Mouse (Mus musculus) liver, postnatal 0 days (tissue): ENCODE results near the gene Hist1h2bf. TPM values are rescaled to one million over a fixed set of nuclear protein-coding genes. Genes with fewer than 3 reads are reported as not detected.
A peak's percentile ranks its signal among the peaks of the same experiment; 100 is the strongest.

Experiments used
- ATAC-seq: fragments of 200-750 bp; cut with Nextera tagmentation; 2 replicates; pipeline ENCODE4 v1.8.0; 2017; ENCODE audit warnings: mild to moderate bottlenecking, moderate library complexity
- DNase-seq: peaks from one replicate; pipeline ENCODE4 v3.0.0-alpha.2; 2016
- H3K27ac ChIP-seq: fragments of 300-500 bp; sonication (generic); 2 replicates; pipeline ENCODE4 v1.5.1; 2014; ENCODE audit warnings: antibody characterized with exemption, moderate library complexity, mild to moderate bottlenecking, low read depth
- H3K27me3 ChIP-seq: fragments of 300-500 bp; sonication (generic); 2 replicates; pipeline ENCODE4 v1.6.1; 2014; ENCODE audit warnings: low read length, control low read depth, mixed read lengths; ENCODE audit not compliant: insufficient read depth
- H3K36me3 ChIP-seq: fragments of 300-500 bp; sonication (generic); replicated peaks from 2 replicates; pipeline ENCODE4 v1.6.1; 2014; ENCODE audit warnings: mild to moderate bottlenecking, control low read depth, low read length, moderate library complexity, mixed read lengths; ENCODE audit not compliant: insufficient read depth
- H3K4me1 ChIP-seq: fragments of 300-500 bp; sonication (generic); 2 replicates; pipeline ENCODE4 v1.6.1; 2014; ENCODE audit warnings: antibody characterized with exemption, mild to moderate bottlenecking, control low read depth; ENCODE audit not compliant: insufficient read depth
- H3K4me2 ChIP-seq: fragments of 300-500 bp; sonication (generic); 2 replicates; pipeline ENCODE4 v1.6.1; 2014; ENCODE audit warnings: low read depth, mild to moderate bottlenecking, low read length, moderate library complexity, mixed read lengths
- H3K4me3 ChIP-seq: fragments of 300-500 bp; sonication (generic); 2 replicates; pipeline ENCODE4 v1.5.1; 2014; ENCODE audit warnings: low read depth, low read length
- H3K9ac ChIP-seq: fragments of 300-500 bp; sonication (generic); replicated peaks from 2 replicates; pipeline ENCODE4 v1.6.1; 2014; ENCODE audit warnings: mild to moderate bottlenecking, moderate library complexity
- H3K9me3 ChIP-seq: fragments of 300-500 bp; sonication (generic); 2 replicates; pipeline ENCODE4 v1.6.1; 2016; ENCODE audit warnings: mild to moderate bottlenecking, control low read depth, low read length, mixed read lengths
- CTCF ChIP-seq: sonication (generic); IDR thresholded peaks from 2 replicates; pipeline ENCODE4 v1.5.1; 2016; ENCODE audit warnings: antibody characterized with exemption, low read depth
- EP300 ChIP-seq: IDR thresholded peaks from 2 replicates; pipeline ENCODE4 v1.6.1; 2016; ENCODE audit warnings: antibody characterized with exemption, low read depth, mild to moderate bottlenecking
- WGBS: fragments of 180-500 bp; shearing (Covaris S2); extraction: QIAGEN DNeasy Blood & Tissue Kit; methylation state at CpG from one replicate; pipeline ENCODE4 v1.1.7; 2014; ENCODE audit not compliant: insufficient replicate concordance; 5-methylcytosine and 5-hydroxymethylcytosine counted together
- polyA plus RNA-seq: library from polyadenylated mRNA; unstranded; fragments of >200 nt; fragmentation: Nextera tagmentation; extraction: Ambion mirVana; gene quantifications from 2 replicates; pipeline ENCODE4 v1.2.1, GENCODE M21; 2015

Hist1h2bf gene
- polyA plus RNA-seq, 1 experiment from 2014 or later: 5.8 TPM

DNA sequence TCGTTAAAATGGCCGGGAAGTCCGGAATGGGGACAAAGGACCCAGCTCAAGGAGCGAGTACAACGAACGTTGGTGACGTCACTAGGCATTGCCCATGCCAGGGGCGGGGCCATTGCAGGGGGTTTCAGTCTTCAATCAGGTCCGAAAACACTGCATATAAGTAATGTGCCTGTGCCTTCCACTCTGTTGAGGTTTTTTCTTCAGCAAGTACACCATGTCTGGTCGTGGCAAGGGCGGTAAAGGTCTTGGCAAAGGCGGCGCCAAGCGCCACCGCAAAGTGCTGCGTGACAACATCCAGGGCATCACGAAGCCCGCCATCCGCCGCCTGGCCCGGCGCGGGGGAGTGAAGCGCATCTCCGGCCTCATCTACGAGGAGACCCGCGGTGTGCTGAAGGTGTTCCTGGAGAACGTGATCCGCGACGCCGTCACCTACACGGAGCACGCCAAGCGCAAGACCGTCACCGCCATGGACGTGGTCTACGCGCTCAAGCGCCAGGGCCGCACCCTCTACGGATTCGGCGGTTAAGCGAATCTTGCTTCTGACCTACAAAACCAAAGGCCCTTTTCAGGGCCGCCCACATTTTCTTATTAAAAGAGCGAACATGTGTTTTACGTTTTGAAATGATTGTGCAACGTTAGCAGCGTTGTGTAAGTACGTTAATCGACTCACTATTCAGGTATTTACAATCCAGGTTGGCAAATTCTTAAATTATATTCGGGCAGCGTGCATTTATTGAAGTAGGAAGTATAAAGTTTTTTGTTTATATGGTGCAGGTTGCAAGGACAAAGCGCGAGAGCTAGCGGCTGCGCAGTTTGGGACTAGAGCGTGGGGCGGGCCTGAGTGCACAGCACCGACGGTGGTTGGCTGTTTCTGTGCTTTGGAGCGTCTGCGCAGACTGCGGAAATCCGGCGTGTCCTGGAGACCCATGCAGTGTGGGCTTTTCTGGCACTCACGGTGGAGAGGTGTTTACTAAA is 42.8 kb downstream of the Hist1h2bf start, which contains the start of gene Hist1h4h:
Gene Hist1h4h, plus strand, starts transcription at position 150 of the 975 bp plus-strand sequence.
- no peak for TF ChIP-seq CTCF
- TF ChIP-seq EP300: peak; percentile 92
- H3K9me3 ChIP-seq: no peaks in the 10 kb centered on the region
- H3K4me3 ChIP-seq: peak within 1 kb of the TSS; percentile 66
- peak within 1 kb of the TSS; percentile 99 for H3K27ac ChIP-seq
- H3K36me3 ChIP-seq: no peaks in the 10 kb centered on the region
- ATAC-seq (peak; percentile 60), DNase-seq (peak; percentile 95)
- WGBS: under 1% methylated on average over 54 of the region's 70 CpGs
- no peaks in the 10 kb centered on the region for H3K27me3 ChIP-seq
- H3K4me1 ChIP-seq: peaks cover 19% of the 10 kb centered on the region
- H3K4me2 ChIP-seq: peak within 1 kb of the TSS; percentile 80
- peak within 1 kb of the TSS; percentile 87 for H3K9ac ChIP-seq

DNA sequence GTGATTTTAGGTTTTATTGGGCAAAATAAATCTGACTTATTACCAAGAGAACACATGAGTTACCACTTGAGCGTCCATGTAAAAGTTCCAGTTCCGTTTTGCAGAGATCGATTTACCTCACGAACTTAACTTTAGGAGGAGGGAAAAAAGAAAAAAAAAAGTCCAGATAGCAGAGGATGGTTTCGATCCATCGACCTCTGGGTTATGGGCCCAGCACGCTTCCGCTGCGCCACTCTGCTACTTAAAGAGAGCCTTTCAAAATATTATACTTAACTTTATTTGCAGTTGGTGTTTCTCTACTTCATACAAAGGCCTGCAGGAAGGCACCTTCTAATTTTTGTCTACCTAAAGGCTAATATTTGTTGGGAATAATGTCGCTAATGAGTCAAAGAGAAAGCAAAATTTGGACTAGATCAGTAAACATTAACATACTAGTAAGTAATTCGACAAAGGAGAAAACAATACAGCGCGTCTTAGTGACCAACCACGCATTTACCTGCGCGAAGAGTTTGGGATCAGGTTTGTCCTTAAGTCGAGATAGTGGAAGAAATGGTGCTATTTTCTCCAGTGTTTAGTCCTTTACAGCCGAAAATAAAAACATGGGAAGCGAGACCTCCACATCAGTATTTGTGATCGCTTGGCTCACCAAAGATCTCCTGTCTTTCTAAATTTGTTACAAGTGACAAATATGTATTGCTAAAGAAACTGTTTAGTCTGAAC is 43.7 kb downstream of the Hist1h2bf start:
- DNase-seq: peak; percentile 74

GRCm38 (mm10) chr13:23529480-23530165 is 44.4 kb downstream of the Hist1h2bf start:
- ATAC-seq: no peak
- H3K4me2 ChIP-seq: peak overlapping the region; percentile 80
- no peaks in the 10 kb centered on the region for H3K9me3 ChIP-seq
- 28% methylated on average over 2 of the region's 2 CpGs for WGBS
- H3K36me3 ChIP-seq: no peaks in the 10 kb centered on the region
- H3K27me3 ChIP-seq: no peaks in the 10 kb centered on the region
- peaks cover 25% of the 10 kb centered on the region for H3K4me1 ChIP-seq
- H3K9ac ChIP-seq: peak overlapping the region; percentile 87
- TF ChIP-seq CTCF: no peak
- TF ChIP-seq EP300: no peak
- peak overlapping the region; percentile 99; the same call in 1 of the 2 replicates for H3K27ac ChIP-seq
- H3K4me3 ChIP-seq: peak overlapping the region; percentile 66
- no peak for DNase-seq

More for the DNA sequence above, 43.7 kb downstream of the Hist1h2bf start:
- H3K27ac ChIP-seq: peak overlapping the region; percentile 99
- no peaks in the 10 kb centered on the region for H3K9me3 ChIP-seq
- no peaks in the 10 kb centered on the region for H3K27me3 ChIP-seq
- TF ChIP-seq CTCF: no peak
- TF ChIP-seq EP300: no peak
- H3K4me3 ChIP-seq: peak overlapping the region; percentile 66
- peak overlapping the region; percentile 80 for H3K4me2 ChIP-seq
- no peaks in the 10 kb centered on the region for H3K36me3 ChIP-seq
- peaks cover 26% of the 10 kb centered on the region for H3K4me1 ChIP-seq
- ATAC-seq: no peak
- H3K9ac ChIP-seq: peak overlapping the region; percentile 87
- under 1% methylated on average over 20 of the region's 20 CpGs for WGBS

- no peak overlapping the region for H3K4me2 ChIP-seq
- ATAC-seq (no peak), DNase-seq (no peak)
- TF ChIP-seq EP300: no peak
- no peak for TF ChIP-seq CTCF
- H3K36me3 ChIP-seq: no peaks in the 10 kb centered on the region
- H3K9me3 ChIP-seq: no peaks in the 10 kb centered on the region
- 81% methylated on average over 5 of the region's 5 CpGs for WGBS
- no peak overlapping the region for H3K9ac ChIP-seq
- H3K27me3 ChIP-seq: no peaks in the 10 kb centered on the region
- no peak overlapping the region for H3K4me3 ChIP-seq
- H3K4me1 ChIP-seq: peaks cover 21% of the 10 kb centered on the region
- H3K27ac ChIP-seq: no peak overlapping the region
These were observed 45.0 kb downstream of the Hist1h2bf start for GRCm38 (mm10) chr13:23529005-23529404.

- under 1% methylated on average over 17 of the region's 17 CpGs for WGBS
- TF ChIP-seq CTCF (no peak), EP300 (0 out of 2 replicates have a peak, but pooled peaks have one; percentile 16)
- peak; percentile 91 for DNase-seq
- H3K27me3 ChIP-seq: no peaks in the 10 kb centered on the region
- peaks cover 12% of the 10 kb centered on the region for H3K4me1 ChIP-seq
- H3K36me3 ChIP-seq: no peaks in the 10 kb centered on the region
- H3K9me3 ChIP-seq: no peaks in the 10 kb centered on the region
- peak overlapping the region; percentile 44 for H3K4me3 ChIP-seq
- H3K4me2 ChIP-seq: peak overlapping the region; percentile 73
- peak overlapping the region; percentile 42 for H3K9ac ChIP-seq
- ATAC-seq: no peak
- H3K27ac ChIP-seq: no peak overlapping the region
These were observed 47.7 kb downstream of the Hist1h2bf start for GRCm38 (mm10) chr13:23526312-23526711.
